Mouse (Mus musculus) adrenal gland, adult 18-20 months (tissue): ENCODE data around the gene Arhgef28. TPM values are rescaled to one million over a fixed set of nuclear protein-coding genes. Genes with fewer than 3 reads are reported as not detected.

ENCODE experiments used
- DNase-seq, 2 experiments: peaks; one replicate each; pipeline ENCODE4 v3.0.0; 2021 to 2022; ENCODE audit warnings: low spot score in 2 of 2
- total RNA-seq, 2 experiments: library from RNA; stranded (reverse); gene quantifications; 1 replicate in 1 of 2; 2 replicates in 1 of 2; pipeline ENCODE4 v1.2.3; 2021

Gene Arhgef28
- total RNA-seq, 2 experiments from 2014 or later = 14.2 to 28.0 TPM

DNA sequence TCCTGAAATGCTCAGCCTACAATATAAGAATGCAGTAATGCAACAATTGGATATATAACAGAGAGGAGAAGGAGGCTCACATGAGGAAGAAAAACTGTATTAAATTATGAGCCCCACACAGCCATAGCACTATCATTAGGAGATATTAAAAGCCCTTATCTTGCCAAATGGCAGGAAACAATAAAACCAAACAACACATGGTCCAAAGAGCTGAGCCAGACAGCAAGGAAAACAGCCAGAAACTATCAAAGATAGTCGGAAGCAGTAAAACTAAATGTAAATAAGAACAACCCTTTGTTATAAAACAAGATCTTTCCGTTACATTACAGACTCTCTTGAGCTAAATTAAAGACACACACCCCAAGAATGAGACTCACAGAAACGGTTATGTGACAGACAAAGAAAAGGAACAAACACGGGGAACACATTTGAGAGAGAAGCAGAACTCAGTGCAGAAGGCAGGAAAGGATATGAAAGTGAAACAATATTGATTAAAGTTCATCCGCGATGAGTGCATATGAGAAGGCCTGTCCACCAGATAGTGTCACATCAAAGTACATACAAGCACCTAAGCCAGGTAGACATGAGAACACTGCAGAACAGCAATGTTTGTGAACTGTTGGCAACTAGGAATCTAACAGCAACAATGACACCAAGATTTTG is 231.6 kb downstream of the Arhgef28 start:
- no peak for DNase-seq

DNA sequence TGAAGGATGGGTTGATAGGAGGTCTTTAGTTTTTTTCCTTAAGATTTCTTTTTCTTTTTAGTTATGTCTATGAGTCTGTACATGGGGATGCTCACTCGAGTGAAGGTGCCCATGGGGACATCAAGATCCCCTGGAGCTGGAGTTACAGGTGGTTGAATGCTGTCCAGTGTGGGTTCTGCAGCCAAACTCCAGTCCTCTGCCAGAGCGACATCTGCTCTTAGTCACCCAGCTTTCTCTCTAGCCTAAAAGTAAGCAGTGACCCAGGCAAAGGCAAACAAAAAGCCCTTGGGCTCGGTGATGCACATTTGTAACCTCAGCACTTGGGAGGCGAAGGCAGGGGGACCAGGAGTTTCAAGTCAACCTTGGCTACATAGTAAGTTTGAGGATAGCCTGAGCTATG is 232.3 kb downstream of the Arhgef28 start:
- DNase-seq = no peak

DNA sequence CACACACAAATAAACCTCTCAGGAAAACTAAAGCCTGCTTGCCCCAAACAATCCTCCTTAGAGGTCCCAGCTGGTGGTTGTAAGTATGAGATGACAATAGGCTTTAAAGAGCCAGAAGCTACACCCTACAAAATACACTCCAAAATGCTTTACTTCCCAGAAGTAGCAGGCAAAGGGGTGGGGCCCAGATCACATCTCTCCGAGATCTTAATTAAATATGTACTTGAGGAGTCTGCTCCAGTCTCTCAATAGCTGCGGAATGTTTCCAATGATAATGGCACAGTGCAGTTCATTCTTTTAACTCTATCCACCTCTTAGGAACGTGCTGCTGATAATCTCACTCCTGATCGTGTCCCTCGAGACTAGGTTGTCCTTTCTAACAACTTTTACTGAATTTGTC is 240.2 kb downstream of the Arhgef28 start:
- no peak for DNase-seq

DNA sequence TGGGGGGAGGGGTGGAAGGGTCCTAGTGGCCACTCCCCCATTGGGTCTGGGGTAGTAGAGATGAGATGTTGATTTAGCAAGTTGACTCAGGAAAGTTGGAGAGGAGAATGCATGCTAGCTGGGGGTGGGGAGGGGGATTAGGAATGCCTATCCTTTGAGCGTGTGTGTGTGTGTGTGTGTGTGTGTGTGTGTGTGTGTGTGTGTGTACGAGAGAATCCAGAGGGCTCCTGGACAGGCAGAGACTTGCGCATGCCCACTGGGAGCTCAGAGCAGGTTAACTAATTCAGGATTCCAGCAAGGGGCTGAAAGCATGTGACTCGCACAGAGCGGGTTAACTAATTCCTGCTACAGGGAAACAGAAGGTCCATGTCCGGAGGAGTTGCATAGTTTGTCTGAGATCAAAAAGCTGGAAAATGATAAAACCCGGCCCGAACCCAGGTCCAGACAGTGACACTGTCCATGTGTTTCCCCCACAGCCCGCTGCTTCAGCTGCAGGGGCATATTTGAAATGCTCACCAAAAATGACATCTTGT is 241.3 kb downstream of the Arhgef28 start:
- DNase-seq = no peak

DNA sequence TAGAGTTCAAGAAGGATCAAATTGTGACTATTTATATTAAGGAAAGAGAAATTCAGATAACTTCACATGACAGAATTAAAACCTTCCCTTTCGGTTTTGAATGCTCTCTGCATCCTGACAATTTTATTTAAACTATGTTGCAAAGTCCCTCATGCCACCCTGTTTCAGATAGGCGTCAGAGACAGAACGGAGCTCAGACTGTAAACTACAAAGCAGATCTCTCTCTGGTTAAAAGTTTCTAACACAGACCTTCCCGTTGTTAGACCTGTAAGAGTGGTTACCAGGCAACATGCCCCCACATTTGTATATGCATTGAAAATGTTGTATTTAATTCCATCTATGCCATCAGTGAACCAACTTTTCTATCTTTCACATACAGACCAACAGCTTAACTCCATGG is 246.1 kb downstream of the Arhgef28 start:
- DNase-seq = no peak

DNA sequence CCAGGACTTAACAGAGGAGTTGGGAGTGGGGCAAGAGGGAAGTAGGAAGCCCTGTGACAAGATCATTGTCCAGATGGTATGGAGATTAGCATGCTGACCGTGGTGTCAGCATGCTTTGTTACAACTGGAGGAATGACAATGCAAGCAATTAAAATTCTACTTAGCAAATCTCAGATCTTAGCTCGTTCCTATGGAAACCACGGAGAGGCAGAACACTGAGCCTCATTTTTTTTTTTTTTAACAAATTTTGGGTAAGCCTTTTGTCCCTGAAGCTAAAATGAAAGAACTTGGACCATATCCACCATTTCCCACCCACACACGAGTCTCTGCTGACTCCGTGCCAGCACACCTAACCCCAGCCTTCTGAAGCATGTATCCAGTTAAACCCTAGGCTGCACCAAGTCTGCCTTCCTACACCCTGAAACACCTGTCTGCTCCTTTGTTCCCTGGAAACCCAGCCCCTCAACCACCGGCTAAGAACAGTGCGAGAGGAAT is 246.8 kb downstream of the Arhgef28 start:
- no peak for DNase-seq

DNA sequence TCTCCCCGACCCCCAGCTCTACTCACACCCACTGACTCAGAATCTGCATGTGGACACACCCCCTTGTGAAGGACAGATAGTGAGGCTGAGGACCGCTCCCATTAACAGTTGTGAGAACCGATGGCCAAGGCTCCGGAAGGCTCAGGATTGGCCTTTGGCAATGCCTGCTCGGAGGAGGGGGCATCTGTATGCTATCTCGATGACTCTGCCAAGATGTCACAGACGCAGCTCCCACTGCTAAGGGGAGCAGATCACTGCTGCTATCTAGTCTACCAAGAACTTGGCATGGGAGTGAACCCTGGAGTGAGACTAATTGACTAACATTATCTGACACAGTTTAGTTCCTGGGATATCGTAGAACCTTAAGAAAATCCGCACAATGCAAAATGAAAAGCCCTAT is 250.5 kb downstream of the Arhgef28 start:
- no peak for DNase-seq

DNA sequence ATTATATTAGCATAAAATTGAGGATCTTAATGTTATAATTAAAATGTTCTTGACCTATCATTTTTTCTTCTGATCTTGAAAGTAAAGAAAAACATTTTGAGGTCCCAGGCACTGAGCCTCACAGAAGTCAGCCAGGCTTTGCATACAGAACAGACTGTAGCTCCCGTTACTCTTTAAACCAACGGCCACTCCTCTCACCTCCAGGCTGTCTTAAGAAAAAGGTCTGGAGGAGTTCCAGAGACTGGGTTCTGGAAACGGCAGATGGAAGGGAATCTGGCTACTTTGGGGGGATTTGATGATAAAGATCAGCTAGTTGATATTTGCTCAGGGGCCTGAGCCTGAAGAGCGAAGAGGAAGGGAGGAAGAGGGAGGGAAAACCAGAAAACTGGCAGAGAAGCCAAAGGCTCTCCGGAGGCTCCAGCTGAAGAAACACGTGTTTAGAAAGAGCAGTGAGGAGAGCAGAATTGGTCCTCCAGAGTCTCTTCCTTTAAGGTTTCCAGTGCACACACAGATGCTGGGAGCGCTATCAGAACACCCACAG is 251.2 kb downstream of the Arhgef28 start:
- no peak for DNase-seq

DNA sequence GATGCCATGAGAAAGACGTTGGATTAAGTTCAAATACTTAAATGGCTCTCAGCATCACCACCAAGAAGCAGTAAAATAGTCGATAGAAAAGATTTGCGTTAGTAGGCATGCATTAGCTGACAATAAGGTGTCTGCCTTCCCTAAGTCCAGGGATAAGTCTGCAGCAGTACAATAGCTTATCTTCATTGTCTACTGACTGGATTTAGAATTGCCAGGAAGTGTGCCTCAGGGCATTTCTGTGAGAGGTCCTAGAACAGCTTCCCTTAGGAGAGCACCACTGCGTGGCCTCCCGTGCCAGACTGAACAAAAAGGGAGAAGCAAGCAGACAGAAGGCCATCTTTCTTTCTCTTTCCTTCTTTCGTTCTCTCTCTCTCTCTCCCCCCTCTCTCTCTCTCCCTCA is 252.2 kb downstream of the Arhgef28 start:
- DNase-seq = no peak

DNA sequence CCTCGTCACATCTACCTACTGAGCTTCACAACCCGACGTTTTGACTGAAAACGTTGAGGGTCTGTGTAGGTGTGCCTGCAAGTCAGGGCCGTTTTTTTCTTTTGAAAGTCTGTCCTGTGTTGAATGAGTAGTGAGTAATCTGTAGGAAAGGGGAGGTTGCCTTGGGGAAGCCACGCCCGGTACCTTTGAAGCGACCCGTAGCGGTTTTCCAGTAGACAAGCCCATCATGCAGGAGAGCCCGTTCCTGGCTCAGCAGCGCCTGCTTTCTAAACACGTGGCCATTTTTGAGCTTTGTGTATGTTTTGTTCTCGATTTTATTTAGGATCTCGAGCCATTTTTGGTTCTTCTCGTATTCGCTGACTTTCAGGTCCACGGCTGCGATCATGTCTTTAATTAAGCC is 252.7 kb downstream of the Arhgef28 start:
- DNase-seq = no peak

DNA sequence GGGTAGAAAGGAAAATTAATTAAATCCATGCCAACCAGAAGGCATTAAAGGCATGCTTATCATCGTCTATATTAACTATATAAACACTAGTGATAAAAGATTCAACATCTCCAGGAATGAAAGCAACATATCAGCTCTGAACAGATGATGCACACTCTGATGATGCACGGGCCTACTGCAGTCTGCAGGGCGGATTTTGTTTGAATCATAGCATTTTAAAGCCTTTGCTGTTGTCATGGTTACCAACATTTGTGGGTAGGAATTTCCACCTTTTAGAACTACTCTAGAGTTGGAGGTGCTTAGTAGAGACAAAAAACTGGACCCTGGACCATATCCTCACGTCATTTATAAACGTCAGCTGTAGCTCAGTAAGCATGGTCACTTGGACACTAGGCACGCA is 257.4 kb downstream of the Arhgef28 start:
- no peak for DNase-seq

DNA sequence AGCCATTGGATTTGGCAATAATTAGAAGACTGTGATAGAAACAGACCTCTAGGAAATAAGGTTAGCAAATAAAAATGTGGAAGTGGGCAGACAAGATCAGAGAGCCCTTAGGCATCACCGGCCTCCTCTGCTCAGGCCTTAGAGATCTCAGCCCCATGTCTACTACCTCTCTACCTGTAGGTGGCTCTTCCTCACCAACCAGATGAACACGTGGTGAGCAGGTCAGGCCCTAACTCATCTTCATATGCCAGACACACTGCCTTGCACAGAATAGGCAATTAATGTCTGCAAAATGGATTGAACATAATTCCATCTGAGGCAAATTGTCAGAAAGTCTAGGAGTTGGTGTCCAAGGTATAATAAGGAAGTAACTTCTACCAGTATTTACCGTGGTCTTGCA is 258.6 kb downstream of the Arhgef28 start:
- no peak for DNase-seq

DNA sequence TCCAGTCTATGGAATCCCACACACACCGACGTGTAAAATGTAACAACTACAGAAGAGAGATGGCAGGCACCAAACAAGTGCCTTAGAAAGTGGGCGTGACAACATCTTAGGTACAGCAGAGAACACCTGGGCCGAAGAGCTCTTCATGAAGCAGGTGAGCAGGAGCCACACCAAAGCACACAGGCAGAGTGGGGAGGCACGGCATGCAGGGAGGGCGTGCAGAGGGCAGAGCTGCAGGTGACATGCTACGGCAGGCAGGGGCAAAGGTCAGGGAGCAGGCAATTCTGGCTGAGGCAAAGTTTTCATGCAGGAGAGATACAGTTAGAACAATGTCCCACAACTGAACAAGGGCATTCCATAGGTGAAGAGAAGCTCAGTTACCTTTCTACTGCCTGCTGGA is 259.8 kb downstream of the Arhgef28 start:
- no peak for DNase-seq

DNA sequence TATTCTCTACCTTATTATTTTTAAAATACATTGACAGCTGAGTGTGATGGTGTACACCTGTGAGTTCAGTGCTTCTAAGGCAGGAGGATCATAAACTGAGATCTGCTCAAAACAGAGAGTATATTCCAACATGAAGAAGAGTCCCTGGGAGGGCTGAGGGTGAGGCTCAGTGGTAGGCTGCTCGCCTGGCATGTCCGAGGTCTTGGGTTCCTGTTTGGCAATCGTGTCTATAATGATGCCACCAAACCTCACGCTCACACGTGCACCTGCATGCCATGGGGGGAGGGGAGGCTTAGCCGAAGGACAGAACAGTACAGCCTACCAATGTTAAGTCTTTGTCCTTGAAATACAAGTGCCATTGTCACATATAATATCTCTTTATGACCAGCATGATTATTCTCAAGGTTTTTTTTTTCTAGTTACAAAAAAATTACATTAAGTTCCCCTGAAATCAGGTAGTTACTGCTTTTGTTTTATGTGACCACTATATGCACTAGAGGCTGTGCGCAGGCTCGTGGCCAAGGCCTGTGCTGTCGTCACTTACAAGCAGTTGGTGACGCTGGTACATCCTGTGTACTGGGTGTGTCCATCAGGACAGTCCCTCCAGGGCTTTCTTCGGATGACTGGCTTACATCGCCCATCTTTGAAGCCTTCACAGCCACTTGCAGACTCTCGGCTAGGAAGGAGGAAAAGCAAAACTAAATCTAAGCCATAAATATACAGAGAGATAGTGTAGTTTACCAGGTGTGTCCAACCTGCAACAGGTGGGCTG is 264.1 kb downstream of the Arhgef28 start:
- no peak for DNase-seq

DNA sequence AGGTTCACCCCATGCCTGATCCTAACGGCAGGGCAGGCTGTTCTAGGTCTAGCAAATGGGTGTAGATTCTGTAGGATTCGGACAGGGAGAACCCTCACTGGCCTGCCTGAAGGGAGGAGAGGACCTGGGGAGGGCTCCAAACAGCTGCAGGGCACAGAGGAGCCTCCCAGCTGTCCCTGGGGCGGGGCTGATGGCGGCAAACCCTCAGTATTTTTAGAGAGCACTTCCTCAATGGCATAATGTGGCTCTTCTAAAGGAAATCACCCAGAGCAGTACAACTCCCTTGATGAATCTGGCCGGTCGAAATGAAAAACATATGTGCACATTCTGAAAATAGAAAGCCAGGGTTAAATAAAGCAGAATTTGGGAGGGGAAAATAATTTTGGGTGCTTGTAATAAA is 265.1 kb downstream of the Arhgef28 start:
- no peak for DNase-seq

DNA sequence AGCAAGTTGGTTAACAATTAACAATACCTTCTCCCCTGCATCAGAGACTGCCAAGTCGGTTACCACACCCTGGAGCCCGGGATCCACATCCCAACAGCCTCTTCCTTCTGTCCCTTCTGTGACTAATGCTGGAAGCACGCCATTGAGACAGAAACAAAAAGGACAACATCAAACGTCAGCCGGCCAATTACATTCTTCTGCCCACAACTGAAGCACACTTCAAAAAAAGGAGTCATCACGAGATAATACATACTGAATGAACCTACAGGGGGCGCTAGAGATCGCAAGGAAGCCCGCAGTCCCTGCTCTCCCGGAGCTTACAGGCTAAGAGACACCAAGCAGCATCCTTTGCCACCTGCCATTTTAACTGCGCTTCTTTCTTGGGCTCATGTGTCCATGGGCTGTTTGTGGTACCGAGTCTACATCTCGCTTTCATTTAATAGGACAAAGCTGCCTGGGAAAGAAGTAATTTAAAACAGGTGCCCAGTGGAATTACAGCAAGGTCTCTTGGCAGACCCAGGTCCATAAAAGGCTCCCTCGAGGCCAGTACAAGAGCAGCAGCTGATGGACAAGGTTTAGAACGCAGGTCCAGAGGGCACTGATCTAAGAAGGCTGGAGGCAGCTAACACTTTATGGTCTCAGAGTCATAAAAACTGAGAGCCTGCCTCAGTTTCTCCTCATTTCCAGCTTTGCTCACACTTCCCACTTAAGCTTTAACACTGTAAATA is 266.6 kb downstream of the Arhgef28 start:
- no peak for DNase-seq

DNA sequence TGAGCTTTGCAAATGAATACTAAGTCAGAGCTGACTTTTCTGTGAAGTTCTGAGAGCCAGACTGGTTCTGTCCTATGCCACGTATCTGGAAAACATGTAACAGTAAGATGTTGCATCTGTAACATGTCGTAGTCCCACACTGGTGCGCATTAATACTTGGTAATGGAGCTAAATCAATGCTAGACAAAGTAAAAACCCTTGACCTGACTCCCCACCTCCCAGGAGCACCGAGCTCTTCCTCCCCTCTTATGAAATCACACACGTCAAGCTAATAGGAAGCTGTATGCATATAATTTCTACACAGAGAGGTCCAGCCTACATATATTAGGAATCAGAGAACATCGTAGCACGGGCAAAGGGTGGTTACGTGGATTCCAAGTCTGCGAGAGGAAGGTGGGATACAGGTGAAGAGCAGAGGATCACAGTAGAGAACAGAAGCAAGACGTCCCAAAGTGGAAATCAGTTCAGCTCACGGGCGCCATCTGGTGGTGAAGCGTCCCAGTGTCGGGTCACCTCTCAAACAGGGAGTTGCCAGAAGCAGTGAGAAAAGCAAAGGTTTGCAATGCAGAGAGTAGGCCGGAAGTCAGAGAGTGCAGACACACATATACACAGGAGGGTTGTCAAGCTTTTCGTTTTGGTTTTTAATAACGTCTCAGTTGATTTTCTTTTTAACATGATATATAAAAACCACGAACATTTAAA is 267.5 kb downstream of the Arhgef28 start:
- peak; percentile 91 to 95 for DNase-seq

DNA sequence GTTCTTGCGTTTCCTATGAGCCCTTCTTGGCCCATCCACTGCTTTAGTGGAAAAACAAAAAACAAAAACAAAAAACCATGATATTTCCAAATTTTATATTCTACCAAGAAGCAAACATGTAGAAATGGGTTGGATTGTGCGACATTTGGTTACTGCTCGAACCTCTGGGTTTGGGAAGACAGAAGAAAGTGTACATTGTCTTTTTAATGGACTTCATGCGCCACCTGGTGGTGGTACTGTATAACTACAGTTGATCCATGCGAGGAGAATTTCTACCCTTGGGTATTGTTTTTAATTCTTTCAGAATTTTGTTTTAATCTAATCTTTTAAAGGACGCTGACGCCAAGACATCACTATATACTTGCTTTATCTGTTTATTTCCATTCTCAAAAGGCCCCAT is 268.3 kb downstream of the Arhgef28 start:
- DNase-seq = peak; percentile 49 to 68

DNA sequence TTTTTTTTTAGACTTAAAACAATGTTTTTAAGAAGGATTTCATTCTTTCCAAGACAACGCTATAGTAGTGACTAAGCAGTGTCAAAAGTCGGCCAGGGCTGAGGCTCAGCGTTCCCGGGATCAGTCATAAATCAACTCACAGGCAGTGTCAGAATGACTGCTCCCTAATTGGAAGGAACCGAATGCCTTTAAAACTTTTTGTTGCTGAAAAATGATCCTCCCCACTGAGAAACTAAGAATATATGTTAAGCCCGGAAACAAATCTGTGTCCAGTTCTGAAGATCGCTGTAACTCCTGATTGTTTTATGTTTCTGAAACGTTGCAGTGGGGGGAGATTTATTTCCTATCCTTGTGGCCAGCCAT is 278.1 kb downstream of the Arhgef28 start:
- peak in 1 of 2 experiments; percentile 28 for DNase-seq

DNA sequence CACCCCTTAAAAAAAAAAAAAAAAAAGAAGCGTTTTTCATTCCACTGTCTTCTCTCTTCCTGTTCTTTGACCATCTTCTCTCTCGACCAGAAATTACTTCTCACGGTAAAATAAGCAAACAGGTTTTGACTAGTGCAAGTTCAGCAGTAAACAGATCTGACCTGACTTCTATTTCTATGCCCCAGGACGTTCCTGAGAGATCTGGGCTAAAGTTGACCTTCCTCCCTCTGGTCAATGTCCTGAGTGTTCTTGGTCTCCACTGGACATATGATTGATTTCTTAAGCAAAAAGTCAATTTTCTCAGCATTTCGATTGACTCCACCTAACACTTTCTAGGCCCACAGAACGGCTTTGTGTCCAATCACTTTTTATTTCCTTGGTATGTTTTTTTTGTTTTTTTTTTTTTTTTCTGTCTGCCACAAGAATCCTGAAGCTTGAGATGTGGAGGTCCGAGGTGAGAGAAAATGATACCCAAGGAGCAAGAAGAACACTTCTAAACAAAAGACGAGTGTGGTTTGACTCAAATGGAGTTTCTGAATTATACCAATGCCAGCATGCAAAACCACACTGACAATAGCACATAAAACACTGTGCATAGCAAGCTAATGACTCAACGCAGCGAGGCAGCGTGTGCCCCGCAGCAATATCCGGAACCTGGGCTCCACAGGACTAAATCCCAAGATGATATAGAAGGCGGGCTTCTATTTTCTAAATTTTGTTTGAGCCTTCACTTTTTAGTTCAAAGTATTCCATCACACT is 278.7 kb downstream of the Arhgef28 start:
- DNase-seq = no peak
